Mouse (Mus musculus) heart, embryonic 12.5 days (tissue): ENCODE data around the gene Rsad1. TPM values are rescaled to one million over a fixed set of nuclear protein-coding genes. Genes with fewer than 3 reads are reported as not detected.

Source experiments
- ATAC-seq: fragments of 200-750 bp; cut with Nextera tagmentation; 2 replicates; pipeline ENCODE4 v1.8.0; 2017; ENCODE audit warnings: moderate TSS enrichment, moderate library complexity; ENCODE audit not compliant: insufficient number of reproducible peaks, low FRiP score
- H3K27ac ChIP-seq: fragments of 300-500 bp; sonication (generic); 2 replicates; pipeline ENCODE4 v1.5.1; 2016; ENCODE audit warnings: mild to moderate bottlenecking, moderate library complexity; ENCODE audit not compliant: poor library complexity, severe bottlenecking
- H3K27me3 ChIP-seq: fragments of 300-500 bp; sonication (generic); replicated peaks from 2 replicates; pipeline ENCODE4 v1.6.1; 2016; ENCODE audit warnings: mild to moderate bottlenecking, moderate library complexity
- H3K36me3 ChIP-seq: fragments of 300-500 bp; sonication (generic); 2 replicates; pipeline ENCODE4 v1.6.1; 2016; ENCODE audit warnings: mild to moderate bottlenecking, moderate library complexity
- H3K4me1 ChIP-seq: fragments of 300-500 bp; sonication (generic); replicated peaks from 2 replicates; pipeline ENCODE4 v1.6.1; 2016; ENCODE audit warnings: mild to moderate bottlenecking
- H3K4me2 ChIP-seq: fragments of 300-500 bp; sonication (generic); 2 replicates; pipeline ENCODE4 v1.6.1; 2016; ENCODE audit warnings: mild to moderate bottlenecking, moderate library complexity
- H3K4me3 ChIP-seq: fragments of 300-500 bp; sonication (generic); 2 replicates; pipeline ENCODE4 v1.5.1; 2016; ENCODE audit warnings: mild to moderate bottlenecking
- H3K9ac ChIP-seq: fragments of 300-500 bp; sonication (generic); 2 replicates; pipeline ENCODE4 v1.6.1; 2016; ENCODE audit warnings: mild to moderate bottlenecking, moderate library complexity
- H3K9me3 ChIP-seq: fragments of 300-500 bp; sonication (generic); replicated peaks from 2 replicates; pipeline ENCODE4 v1.6.1; 2016; ENCODE audit warnings: mild to moderate bottlenecking, moderate library complexity
- WGBS: fragments of 180-500 bp; shearing (Covaris S2); methylation state at CpG from one replicate; pipeline ENCODE4 v1.1.7; 2016; 5-methylcytosine and 5-hydroxymethylcytosine counted together
- polyA plus RNA-seq: library from polyadenylated mRNA; unstranded; fragments of >200 nt; fragmentation: Nextera tagmentation; extraction: Ambion mirVana; gene quantifications from 2 replicates; pipeline ENCODE4 v1.2.1, GENCODE M21; 2016

Gene Rsad1
- polyA plus RNA-seq, 1 experiment from 2014 or later, result 5.1 TPM

DNA sequence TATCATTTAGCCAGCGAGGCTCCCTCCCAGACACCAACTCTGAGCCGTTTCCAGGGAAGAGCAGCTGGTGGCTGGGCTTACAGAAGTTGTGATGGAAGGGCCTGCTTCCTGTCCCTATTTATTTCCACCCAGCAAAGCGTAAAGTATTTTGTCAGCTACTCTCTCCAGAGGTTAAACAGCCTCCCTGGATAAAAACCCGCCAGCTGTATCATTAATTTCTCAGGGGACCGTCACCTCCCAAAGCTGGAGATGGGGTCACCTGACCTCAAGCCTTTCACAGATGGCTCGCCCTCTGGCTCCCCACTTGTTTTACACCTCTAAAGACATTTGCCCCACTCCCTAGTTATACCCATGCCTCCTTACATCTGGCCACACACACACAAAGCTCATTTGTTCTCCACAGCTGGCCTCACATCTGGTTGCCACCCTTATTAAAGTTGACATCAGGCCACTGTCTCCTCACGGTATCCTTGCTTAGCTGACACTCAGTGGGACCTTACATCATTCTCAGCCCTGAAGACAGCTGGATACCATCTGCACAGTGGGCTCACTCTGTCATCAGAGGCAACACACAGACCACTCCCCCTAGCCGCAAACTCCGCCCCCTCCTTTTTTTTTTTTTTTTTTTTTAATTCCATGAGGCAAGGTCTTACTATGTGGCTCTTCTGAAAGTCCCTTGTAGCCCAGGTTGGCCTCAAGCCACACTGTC, 22.7 kb downstream of the Rsad1 start:
- H3K4me2 ChIP-seq, result no peak overlapping the region
- no peak overlapping the region for H3K27ac ChIP-seq
- no peaks in the 10 kb centered on the region for H3K9me3 ChIP-seq
- no peak overlapping the region for H3K4me3 ChIP-seq
- WGBS, result 45% methylated on average over 9 of the region's 9 CpGs
- peak overlapping the region; percentile 9; the same call in 1 of the 2 replicates for H3K9ac ChIP-seq
- H3K27me3 ChIP-seq, result no peaks in the 10 kb centered on the region
- peaks cover 22% of the 10 kb centered on the region for H3K4me1 ChIP-seq
- ATAC-seq, result no peak
- H3K36me3 ChIP-seq, result no peaks in the 10 kb centered on the region

DNA sequence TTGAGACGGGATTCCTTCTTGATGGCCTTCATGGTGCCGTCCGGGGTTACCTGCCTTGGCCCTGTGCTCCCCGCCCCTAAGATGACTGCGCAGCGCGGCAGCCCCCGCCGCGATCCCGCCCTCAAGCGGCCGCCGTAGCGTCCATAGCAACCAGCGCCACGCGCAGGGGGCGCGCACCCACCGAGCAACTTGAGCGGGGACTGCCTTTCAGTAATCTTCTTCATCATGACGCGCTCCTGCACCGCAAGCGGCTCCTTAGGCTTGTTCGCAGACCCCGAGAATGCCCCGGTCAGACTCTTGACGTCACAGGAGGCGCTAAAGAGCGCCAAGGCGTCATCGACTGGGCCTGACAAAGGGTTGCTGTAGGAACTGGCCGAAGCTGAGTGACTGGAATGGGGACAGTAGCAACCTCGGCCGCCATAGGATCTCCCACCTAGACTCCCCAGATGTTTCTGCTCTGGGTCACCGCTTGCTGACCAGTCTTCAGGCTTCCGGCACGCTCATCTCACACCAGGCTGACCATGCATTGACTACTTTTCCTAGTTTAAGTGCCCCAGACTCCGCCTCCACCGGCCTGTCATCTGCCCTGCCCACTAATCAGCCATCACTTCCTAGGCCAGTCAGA, 27.7 kb downstream of the Rsad1 start, which contains the start of gene Mycbpap:
Gene Mycbpap (minus strand): TSS at position 524 of the 625 bp plus-strand sequence.
- WGBS, result under 1% methylated on average over 42 of the region's 42 CpGs
- peak; percentile 62; the same call in 1 of the 2 replicates for ATAC-seq
- Histone ChIP-seq H3K27me3 (no peaks in the 10 kb centered on the region), H3K4me1 (peaks cover 38% of the 10 kb centered on the region), H3K27ac (peak within 1 kb of the TSS; percentile 71), H3K9me3 (no peaks in the 10 kb centered on the region), H3K4me3 (peak within 1 kb of the TSS; percentile 56), H3K4me2 (peak within 1 kb of the TSS; percentile 91), H3K9ac (peak within 1 kb of the TSS; percentile 79), H3K36me3 (no peaks in the 10 kb centered on the region)

DNA sequence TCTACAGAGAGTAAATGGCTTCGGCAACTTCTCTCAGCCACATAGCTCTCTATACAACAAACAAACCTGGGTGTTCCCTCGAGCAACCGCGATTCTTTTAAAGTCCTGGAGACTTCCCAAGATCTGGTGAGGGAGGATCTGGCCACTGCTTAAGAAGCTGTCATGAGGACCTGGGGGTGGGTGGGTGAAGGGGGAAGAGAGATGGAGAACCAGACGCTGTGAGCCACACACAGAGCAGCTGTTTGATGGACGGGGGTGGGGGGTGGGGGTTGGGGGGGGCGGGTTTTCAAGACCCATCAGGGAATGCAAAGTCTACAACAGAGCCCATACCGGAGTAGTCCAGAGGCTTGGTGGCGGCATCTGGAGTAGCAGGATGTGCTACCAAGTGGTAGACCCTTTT, 35.6 kb downstream of the Rsad1 start:
- H3K9ac ChIP-seq, result no peak overlapping the region
- H3K4me1 ChIP-seq, result peaks cover 12% of the 10 kb centered on the region
- 51% methylated on average over 9 of the region's 9 CpGs for WGBS
- H3K4me3 ChIP-seq, result no peak overlapping the region
- H3K27ac ChIP-seq, result no peak overlapping the region
- 0 out of 2 replicates have a peak, but pooled peaks cover 6% of the 10 kb centered on the region for H3K9me3 ChIP-seq
- H3K27me3 ChIP-seq, result no peaks in the 10 kb centered on the region
- ATAC-seq, result no peak
- no peak overlapping the region for H3K4me2 ChIP-seq
- peaks cover 3% of the 10 kb centered on the region; the same call in 1 of the 2 replicates for H3K36me3 ChIP-seq

DNA sequence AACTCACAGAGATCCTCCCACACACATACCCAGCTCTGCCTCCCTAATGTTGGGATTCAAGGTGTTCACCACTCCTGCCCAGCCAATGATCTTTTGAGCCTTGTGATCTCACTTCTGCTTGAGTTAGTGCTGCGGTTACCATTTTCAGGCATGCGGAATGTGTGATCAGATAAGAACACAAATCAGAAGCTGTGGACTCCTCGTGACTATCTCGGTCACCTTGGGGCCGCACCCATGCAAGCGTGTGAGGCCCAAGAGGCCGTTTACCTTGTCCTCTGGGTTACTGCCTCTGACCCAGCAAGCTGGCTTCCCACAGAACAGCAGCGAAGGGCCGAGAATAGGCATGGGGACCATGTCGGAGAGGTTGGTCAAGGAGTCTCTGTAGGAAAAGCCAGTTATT, 40.1 kb downstream of the Rsad1 start:
- Histone ChIP-seq H3K9ac (no peak overlapping the region), H3K4me3 (no peak overlapping the region), H3K4me2 (no peak overlapping the region), H3K27me3 (no peaks in the 10 kb centered on the region), H3K9me3 (0 out of 2 replicates have a peak, but pooled peaks cover 6% of the 10 kb centered on the region), H3K36me3 (peaks cover 3% of the 10 kb centered on the region; the same call in 1 of the 2 replicates), H3K4me1 (peaks cover 5% of the 10 kb centered on the region; the same call in 1 of the 2 replicates), H3K27ac (no peak overlapping the region)
- WGBS, result 69% methylated on average over 10 of the region's 10 CpGs
- no peak for ATAC-seq

DNA sequence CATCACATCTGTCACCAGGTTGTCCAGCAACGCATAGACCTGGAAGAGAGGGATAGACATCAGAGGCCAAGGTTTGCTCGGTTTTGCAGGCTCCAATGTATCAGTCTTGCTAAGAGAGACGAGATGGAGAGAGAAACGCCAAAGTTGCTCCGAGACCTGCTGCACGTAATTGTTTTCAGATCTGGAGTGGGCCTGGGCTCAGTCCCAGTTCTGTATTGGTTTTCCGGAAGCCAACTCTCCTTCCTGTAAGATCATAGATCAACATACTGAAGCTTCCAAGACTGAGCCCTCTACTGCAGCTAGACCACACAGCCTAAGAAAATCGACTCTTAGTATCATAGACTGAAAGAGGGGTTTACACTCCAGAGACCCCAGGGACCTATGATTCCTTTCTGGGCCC, 47.6 kb downstream of the Rsad1 start:
- Histone ChIP-seq H3K4me1 (peaks cover 31% of the 10 kb centered on the region), H3K9ac (no peak overlapping the region), H3K27ac (no peak overlapping the region), H3K27me3 (0 out of 2 replicates have a peak, but pooled peaks cover 14% of the 10 kb centered on the region), H3K9me3 (no peaks in the 10 kb centered on the region), H3K36me3 (no peaks in the 10 kb centered on the region; the same call in 1 of the 2 replicates), H3K4me2 (no peak overlapping the region), H3K4me3 (no peak overlapping the region)
- 70% methylated on average over 8 of the region's 8 CpGs for WGBS
- no peak for ATAC-seq

DNA sequence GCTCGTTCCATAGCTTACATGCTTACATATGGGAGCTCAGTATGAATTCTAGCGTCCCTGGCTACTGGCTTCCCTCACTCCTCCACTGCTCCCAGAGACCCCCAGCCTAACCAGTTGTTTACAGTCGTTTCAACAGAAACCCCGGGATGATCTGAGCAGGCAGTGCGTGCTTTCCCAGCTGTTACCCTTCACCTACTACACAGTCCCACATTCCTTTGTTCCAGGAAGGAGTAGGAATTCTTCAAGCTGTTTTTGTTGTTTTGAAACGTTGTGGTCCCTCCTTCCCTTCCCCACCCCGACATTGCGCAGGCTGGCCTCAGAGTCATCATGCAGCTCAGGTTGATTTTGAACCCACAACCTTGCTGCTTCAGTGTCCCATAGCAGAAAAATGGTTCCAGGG, 48.7 kb downstream of the Rsad1 start:
- Histone ChIP-seq H3K27me3 (0 out of 2 replicates have a peak, but pooled peaks cover 14% of the 10 kb centered on the region), H3K36me3 (peaks cover 8% of the 10 kb centered on the region), H3K4me2 (peak overlapping the region; percentile 78), H3K9me3 (no peaks in the 10 kb centered on the region), H3K9ac (peak overlapping the region; percentile 73), H3K4me3 (peak overlapping the region; percentile 54), H3K27ac (peak overlapping the region; percentile 90), H3K4me1 (peaks cover 42% of the 10 kb centered on the region)
- ATAC-seq, result no peak
- 26% methylated on average over 8 of the region's 8 CpGs for WGBS

DNA sequence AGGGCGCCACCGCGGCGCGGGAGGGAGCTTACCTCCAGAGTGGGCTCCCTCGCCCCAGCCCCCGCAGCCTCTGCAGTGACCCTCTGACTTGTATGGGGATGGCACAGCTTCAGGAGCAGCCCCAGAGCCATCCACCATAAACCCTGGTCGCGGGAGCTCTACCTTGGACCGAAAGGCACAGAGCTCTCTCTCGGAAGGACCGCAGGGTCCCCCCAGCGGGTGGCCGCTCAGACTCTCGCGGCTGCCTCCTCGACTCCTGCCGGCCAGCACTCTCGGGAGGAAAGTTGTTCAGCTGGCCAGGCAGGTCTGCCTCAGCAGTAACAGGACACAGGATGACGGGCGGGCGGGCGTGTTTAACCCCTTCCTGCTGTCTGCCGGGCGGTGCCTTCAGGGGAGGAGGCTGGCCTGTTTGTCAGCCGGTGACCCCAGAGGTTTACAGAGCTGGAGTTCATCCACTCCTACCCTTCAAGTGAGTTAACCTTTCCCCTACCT, 49.3 kb downstream of the Rsad1 start, which contains the start of gene Epn3:
Gene Epn3 (minus strand): TSS at position 314 of the 492 bp plus-strand sequence.
- ATAC-seq, result peak; percentile 46
- peak within 1 kb of the TSS; percentile 90 for H3K27ac ChIP-seq
- peaks cover 8% of the 10 kb centered on the region for H3K36me3 ChIP-seq
- WGBS, result under 1% methylated on average over 26 of the region's 26 CpGs
- H3K9ac ChIP-seq, result peak within 1 kb of the TSS; percentile 73
- peak within 1 kb of the TSS; percentile 54 for H3K4me3 ChIP-seq
- H3K27me3 ChIP-seq, result 0 out of 2 replicates have a peak, but pooled peaks cover 14% of the 10 kb centered on the region
- peak within 1 kb of the TSS; percentile 78 for H3K4me2 ChIP-seq
- no peaks in the 10 kb centered on the region for H3K9me3 ChIP-seq
- peaks cover 48% of the 10 kb centered on the region for H3K4me1 ChIP-seq

DNA sequence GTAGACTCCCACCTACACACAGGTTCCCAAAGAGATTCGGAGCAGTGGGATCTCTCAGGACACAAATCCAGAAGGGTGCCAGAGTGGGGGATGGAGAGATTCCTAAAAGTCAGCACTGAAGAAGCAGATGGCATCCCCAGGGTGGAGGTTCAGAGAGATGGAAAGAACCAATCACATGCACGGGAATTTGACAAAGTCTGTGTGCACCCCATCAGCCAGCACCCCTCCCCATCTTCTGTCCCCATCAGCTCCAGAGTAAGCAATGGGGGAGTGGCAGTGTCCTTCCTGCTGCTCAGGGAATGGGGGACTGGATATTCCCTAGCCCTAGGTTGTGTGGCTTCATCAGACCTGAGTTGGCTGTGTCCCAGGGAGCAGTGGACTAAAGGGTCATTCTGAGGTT, 50.0 kb downstream of the Rsad1 start:
- ATAC-seq, result peak; percentile 30; the same call in 1 of the 2 replicates
- 10% methylated on average over 2 of the region's 2 CpGs for WGBS
- peaks cover 52% of the 10 kb centered on the region for H3K4me1 ChIP-seq

DNA sequence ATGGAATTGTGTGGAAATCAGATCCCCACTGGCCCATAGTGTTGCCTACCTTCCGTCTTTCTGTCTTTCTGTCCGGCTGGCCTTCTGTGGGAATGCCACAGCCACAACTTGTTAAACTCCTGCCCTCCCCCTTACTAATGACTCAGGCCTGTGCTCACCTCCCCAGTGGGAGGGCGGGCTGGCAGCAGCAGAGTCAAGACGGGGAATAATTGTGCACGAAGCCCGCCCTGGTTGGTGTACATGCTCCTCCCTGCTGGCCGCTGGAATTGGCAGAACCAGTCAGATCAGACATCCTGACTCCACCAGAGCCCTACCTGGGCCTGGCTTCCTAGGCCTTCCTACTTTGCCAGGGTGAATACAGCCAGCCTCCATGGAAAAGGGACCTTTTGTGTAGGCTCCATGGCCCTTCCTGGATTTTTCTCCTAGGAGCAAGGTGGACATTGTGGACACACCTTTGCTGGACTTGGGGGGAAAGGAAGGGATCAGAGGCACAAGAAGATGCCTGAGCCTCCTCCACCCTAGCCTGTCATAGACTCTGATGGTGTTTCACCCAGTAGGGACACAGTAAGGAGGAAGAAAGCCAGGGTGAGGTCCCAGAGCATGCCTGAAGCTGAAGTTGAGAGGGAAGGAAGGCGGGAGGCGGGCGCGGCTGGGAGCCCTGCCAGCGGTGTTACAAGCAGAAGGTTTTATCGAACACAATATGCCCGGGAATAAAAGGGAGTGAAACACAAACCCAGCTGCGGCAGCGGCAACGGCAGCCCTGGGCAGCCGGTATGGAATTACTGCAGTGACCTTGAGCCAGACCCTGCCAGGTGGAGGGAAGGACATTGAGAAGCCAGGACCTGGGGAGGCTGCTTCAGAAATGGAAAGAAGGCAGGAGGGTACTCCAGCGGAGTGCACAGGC, 50.7 kb downstream of the Rsad1 start:
- peak overlapping the region; percentile 54 for H3K4me3 ChIP-seq
- WGBS, result 20% methylated on average over 19 of the region's 19 CpGs
- ATAC-seq, result no peak; the same call in 1 of the 2 replicates
- H3K4me1 ChIP-seq, result peaks cover 52% of the 10 kb centered on the region
- peaks cover 15% of the 10 kb centered on the region for H3K36me3 ChIP-seq
- peak overlapping the region; percentile 73 for H3K9ac ChIP-seq
- H3K4me2 ChIP-seq, result peak overlapping the region; percentile 78
- H3K9me3 ChIP-seq, result no peaks in the 10 kb centered on the region
- H3K27ac ChIP-seq, result peak overlapping the region; percentile 90
- H3K27me3 ChIP-seq, result peaks cover 22% of the 10 kb centered on the region; the same call in 1 of the 2 replicates

More for the DNA sequence above, 50.0 kb downstream of the Rsad1 start:
- Histone ChIP-seq H3K9ac (peak overlapping the region; percentile 73), H3K27me3 (peaks cover 15% of the 10 kb centered on the region; the same call in 1 of the 2 replicates), H3K4me2 (peak overlapping the region; percentile 78), H3K4me3 (peak overlapping the region; percentile 54), H3K36me3 (peaks cover 9% of the 10 kb centered on the region), H3K27ac (peak overlapping the region; percentile 90), H3K9me3 (no peaks in the 10 kb centered on the region)

DNA sequence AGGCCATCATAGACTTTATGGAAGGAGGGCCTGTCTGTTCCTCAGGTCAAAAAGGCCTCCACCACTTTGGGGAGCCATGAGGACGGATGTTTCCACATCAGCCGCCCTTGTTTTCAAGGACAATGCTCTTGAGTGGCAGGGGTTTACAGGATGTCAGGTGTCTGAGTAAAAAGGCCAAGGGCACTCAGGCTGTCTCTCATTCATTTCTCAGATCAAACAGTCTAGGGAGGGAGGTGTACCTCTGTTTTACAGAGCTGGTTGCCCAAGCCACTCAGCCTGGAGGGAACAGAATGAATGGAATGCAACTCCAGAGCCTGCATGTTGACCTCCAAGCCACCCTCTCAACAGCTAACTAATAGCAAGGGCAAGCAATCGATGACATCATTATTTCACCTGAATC, 53.6 kb downstream of the Rsad1 start:
- peak overlapping the region; percentile 78 for H3K27ac ChIP-seq
- H3K9ac ChIP-seq, result no peak overlapping the region
- H3K27me3 ChIP-seq, result peaks cover 37% of the 10 kb centered on the region
- H3K36me3 ChIP-seq, result peaks cover 29% of the 10 kb centered on the region
- H3K4me3 ChIP-seq, result no peak overlapping the region
- H3K4me1 ChIP-seq, result peaks cover 60% of the 10 kb centered on the region
- no peaks in the 10 kb centered on the region for H3K9me3 ChIP-seq
- no peak overlapping the region for H3K4me2 ChIP-seq
- 40% methylated on average over 3 of the region's 3 CpGs for WGBS
- ATAC-seq, result no peak
